Mouse (Mus musculus): Measurements from ENCODE around the gene Pla2g6.

Gene Pla2g6

DNA sequence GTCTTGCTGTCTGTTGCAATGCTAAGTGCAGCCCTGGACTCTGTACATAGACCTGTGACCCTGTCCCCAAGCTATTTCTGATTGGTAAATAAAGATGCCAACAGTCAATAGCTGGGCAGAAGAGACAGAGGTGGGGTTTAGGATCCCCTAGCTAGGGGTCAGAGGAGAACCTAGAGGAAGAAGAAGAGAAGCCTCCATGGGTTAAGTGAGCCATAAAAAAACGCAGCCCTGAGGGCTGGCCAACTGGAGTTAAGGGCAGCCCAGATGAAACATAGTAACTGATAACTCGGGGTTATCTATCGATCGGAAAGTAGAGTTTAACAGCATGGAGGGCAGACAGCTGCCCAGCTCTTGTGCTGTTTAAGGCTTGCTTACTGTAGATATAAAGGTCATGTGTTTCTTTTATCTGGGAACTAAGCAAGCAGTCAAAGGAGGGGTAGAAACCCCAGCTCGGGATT, 6.4 kb downstream of the Pla2g6 start:
- DNase-seq = no peak

DNA sequence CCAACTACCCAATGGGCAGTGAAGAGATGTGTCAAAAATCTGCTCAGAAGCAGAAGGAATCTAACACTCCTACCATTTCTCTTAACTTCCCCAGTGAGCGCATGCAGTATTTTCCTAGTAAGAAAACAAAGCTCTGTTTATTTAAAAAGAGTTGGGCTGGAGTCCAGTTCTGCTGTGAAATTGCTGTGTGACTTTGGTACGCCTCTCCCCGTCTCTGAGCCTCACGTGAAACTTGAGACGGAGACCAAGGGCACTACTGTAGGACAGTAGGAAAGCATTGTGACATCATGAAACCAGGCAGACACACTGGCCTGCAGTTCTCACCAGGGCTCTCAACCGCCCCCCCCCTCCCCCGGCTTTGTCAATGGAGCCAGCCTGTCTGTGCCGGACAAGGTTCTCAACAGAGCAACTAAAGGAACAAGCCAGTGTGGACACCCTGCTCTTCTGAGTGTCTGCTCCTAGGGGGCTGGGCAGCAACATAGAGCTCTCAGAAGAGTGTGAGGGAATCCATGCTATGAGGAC, 14.3 kb downstream of the Pla2g6 start:
- no peak for DNase-seq

DNA sequence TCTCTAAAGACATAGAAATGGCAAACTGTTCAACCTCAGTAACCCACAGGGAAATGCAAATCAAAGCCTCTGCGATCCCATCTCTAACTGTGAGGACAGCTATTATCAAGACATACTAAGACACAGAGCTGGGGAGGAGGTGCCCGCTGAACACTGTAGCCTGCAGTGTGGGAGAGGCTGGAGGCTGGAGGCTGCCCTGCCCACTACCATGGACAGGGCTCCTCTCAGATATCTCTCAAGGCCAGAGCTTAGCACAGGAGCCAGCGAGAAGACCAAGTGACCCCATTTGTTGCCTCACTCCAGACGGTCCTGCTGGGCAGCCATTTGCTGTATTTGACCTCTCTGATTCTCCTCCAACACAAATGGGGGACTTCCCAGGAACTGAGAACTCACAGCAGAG, 20.3 kb downstream of the Pla2g6 start:
- no peak for DNase-seq

DNA sequence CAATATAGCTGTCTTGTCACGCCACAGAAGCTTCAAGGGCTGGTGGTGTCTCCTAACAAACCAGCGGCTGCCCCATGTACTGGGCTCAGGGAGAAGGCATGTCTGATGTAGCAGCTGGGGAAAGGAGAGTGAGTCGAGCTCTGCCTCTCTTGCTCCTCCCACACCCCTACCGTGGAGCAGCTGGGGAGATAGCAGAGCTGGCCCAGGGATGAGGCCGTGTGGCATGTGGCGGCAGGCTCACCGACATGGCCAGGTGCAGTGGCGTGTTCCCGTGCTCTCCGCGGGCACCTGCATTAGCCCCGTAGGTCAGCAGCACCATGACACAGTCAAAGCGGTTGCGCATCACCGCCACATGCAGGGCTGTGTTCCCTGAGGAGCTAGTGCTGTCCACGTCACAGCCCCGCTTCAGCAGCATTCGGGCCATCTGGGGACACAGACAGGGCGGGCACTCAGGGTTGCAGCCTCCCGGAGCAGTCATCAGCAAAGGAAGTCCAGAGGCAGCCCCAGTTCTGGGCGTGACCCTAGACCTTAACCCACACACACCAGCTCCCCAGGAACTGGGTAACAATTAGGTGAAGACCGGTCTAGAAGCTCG, 22.1 kb downstream of the Pla2g6 start:
- no peak for DNase-seq

DNA sequence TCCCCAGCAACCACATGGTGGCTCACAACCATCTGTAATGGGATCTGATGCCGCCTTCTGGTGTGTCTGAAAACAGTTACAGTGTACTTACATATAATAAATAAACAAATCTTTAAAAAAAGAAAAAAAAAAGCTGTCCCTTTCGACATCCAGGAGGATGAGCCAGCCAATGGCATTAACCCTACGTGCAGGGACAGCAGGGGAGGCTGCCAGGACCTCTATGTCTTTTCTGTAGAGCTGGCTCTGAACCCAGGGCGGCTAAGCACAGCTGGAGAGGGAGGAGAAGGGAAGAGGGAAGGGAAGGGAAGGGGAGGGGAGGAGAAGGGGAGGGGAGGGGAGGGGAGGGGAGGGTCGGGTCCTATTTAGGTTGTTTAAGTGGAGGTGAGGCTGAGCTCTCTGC, 23.4 kb downstream of the Pla2g6 start:
- DNase-seq = no peak

DNA sequence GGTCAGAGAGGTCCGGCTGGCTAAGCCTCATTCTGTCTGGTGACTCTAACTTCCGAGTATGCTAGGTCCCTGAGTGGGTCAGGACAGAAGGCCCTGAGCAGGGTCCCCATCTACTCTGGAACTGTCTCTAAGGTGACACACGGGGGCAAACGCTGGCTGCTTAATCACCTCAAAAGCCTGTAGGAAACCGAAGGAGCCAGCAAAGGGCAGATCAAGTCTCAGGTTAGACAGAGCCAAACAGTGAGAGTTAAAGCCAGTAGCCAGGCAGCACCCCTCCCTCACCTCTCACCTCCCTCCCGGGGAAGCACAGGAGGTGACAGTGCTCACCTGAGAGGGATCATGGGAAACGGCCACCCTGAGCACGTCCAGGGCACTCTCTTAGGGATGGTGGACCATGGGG, 24.5 kb downstream of the Pla2g6 start:
- DNase-seq = no peak

DNA sequence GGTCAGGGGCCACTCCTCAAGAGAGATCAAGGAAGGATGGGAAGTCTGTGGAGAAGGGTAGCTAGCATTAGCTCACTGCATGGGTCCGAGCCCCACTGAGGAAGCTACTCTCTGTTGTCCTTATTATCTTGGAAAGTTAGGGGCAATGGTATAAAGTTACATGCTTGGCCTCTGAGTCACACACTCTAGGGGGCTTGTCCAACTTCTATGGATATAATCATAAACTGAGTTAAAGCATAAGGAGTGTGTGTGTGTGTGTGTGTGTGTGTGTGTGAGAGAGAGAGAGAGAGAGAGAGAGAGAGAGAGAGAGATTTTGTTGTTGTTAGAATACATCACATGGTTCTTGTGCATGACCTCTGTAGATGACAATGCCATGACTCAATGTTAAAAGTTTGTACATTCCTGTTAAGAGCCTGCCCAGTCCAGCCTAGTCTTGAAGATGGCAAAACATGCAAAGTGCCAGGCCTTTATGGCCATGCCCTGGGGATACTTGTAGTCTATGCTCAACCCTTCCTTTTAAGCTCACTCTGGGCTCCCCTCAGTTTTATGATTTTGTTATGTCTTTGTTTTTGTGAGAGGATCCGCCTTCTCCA, 28.5 kb downstream of the Pla2g6 start:
- DNase-seq = no peak

DNA sequence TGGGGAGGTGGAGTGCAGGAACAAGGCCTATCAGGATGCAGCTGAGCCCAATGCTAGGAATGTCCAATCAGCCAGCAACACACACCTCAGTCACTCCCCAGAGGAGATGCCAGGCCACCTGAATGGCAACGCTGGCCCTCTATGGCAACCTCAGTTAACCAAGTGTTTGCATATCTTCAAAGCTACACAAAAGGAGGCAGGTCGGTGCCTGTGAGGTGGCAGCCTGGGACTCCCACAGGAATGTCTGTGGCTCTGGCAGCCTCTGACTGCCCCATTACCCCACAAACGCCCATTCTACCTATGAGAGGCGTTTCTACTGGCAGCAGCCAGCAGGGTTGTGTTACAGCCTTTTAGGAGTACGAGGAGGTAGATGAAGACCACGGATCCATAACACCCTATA, 29.6 kb downstream of the Pla2g6 start:
- no peak for DNase-seq

DNA sequence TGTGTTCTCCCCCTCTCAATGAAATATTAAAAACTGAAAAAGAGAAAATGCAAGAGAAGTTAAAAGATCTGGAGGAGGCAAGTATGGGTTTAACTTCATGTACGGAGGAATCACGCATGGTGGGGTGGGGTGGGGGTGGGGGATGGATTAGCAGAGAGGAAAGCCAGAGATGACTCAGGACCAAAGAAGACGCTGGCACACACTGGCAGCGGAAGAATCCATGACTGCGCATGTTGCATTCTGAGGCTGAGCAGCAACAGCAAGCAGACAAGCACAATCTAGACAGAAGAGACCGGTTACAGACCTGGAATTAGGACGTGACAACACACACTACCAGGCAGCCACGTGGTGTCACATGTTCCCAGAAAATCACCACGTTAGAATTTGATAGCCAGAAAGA, 35.4 kb downstream of the Pla2g6 start:
- DNase-seq = no peak

DNA sequence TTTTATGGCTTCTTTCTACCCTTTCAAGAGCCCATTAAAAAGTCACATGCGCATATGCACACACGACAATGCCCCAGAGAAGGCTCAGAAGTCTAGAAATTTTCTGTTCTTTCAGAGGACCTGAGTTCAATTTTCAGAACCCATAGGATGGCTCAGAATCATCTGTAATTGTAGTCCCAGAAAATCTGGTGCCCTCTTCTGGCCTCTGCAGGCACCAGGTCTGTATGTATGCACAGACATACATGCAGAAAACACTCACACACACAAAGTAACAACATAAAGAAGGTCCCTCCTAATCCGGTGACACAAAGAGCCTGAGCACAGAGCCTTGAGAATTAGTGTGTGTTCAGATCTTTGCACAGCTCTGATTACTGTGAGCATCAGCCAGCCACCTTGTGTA, 37.9 kb downstream of the Pla2g6 start:
- no peak for DNase-seq

DNA sequence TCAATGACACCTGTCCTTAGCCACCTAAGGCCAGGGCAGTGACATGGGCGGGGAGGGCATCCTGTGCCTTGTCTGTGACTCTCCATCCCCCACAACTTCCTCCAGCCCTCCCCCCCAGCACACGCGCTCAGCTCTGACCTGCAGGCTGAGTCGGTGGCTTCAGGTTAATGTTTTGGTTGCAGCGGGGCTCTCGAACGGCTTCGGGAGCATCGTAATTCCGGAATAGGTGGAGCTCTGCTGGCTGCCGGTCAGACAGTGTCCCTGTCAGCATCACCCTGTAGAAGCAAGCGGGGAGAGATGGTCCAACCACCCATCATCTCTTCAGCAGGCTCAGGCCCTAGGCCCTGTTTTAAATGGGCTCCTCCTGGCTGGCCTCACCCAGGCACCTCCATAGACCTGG, 38.7 kb downstream of the Pla2g6 start:
- no peak for DNase-seq

DNA sequence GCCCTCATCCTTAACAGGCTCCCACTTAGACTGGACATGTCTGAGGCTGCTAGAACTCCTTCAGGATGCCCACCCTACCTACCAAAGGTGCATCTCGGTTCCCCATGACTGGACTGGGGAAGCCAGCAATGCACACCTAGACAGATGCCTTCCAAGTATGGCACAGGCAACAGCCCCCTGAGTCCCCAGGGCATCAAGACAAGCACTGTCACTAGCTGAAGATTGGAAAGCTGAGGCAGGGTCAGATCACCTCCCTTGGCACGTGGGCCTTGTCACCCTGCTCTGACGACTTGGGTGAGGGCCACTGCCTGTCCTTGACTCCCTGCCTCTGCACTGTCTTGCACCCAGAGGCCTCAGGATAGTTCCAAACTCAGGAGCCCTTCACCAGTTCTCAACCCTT, 39.8 kb downstream of the Pla2g6 start:
- DNase-seq = no peak

DNA sequence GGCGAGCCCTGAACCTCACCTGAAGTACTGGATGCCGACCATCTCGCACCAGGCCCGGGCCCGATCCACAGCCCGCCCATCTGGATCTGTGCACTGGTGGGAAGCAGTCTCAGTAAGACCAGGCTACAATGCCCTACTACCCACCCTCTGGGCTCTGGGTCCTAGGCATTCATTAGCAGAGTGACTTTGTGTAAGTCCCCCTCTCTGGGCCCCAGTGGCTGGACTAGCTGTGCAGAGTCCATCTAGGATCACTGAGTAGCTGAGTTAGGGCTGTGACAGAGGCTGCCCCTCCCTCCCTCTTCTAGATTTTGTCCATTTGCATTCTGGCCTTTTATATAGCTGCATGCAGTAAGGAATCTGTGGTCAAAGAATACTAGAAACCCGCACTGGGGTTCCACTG, 41.1 kb downstream of the Pla2g6 start:
- DNase-seq = no peak

DNA sequence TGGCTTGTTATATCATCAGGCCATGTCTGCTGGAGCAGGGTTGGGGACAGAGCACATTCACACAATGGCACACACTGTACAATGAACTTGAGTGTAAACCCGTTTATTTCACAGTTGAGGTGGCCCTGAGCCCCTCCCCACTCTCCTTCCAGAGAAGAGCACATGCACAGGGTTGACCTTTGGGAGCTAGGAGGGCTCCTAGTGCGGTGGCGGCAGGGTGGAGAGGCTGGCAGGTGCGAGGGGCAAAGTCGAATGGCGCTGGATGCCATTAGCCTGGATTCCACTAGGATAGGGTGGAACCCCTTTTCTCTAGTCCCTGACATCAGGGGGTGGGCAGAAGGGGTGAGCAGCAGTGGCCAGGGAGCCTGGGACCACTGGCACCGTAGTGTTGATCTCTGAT, 42.0 kb downstream of the Pla2g6 start:
- DNase-seq = no peak

DNA sequence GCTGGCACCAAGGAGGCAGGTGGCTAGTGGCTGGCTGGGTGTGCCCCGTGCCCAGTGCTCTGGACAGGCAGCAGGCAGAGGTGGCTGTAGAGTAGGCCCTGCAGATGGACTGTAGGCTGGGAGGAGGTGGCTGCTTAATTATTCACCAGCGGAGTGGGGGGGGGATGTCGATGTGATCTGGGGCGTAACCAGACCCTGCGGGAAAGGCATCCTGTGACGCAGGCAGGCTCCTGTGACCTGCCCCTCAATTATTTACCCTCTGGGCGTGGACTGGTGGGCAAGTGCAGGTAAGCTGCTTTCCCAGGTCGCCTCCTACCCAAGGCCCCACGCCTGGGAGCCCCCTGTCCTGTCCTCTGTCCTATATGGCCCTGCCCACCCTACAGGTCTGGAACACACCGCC, 42.8 kb downstream of the Pla2g6 start, which contains the start of gene Baiap2l2:
Gene Baiap2l2, minus strand, starts transcription at position 139 of the 400 bp plus-strand sequence.
- DNase-seq = no peak

DNA sequence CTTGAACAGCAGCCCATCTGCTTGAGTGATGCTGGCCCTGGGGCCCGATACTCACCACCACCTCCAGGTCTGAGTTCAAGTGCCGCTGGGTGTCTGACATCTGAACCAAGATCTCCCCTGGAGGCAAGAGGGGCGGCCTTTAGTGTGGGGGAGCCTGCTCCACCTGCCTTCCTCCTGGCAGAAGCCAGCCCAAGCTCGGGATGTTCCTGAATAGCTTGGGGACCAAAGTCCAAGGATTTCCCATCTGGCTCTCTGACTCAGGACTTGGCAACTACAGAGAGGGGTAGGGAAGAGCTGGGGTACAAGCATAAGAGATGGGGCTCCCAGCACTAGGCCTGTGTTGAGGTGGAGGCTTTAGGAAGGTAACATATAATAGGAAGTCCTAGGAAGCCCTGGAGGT, 44.8 kb downstream of the Pla2g6 start:
- DNase-seq = no peak

DNA sequence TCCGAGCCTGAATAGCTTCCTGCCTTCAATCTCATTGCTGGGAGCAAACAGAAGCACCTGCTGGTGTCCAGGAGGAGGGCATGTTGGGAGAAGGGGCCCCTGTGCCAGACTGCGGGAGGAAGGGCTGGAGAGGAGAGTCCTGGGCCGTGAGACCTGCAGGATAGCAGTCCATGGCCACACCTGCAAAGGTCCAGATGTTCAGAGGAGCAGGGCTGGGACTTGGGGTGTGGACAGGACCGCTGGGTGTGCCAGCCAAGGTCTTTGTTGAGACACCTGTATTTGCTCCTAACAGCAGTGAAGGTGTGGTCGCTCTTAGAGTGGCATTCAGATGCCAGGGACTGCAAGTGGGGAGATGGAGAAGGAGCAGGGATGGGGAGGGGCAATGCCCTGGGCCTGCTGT, 45.8 kb downstream of the Pla2g6 start:
- DNase-seq = no peak

DNA sequence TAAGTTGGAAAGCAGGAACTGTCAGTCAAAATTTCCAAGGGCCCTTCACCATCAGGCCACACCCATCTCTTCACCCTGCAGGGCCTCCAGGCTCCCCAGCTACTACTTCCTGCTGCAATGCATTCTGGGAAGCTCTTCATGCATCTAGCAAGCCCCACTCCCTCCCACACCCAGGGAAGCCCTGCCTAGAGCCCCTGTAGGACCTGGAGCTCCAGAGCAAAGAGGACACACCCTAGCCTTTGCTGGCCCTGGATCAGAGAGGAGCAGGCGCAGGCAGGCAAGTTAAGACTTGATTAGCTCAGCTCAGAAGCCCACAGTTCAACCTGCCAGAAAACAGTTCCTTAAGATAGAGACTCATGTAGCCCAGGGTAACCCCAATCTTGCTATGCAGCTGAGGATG, 46.8 kb downstream of the Pla2g6 start:
- DNase-seq = no peak

DNA sequence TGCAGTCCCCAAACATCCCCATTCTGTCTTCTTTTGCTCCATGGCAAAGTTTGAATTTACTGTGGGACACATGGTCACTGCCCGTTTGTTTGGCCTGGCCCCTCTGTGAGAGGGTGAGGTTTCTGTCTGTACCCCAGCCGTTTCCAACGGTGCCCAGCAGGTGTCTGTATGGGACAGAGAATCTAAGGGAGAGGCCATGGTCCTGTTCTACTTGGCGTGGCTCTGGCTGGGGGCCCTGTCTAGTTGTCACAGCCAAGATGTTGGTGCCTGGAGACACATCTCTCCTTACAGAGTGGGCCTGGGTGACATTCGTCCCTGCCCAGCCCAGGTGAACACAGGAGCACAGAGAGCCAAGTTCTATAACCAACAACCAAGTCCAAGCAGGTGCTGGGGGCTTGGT, 47.3 kb downstream of the Pla2g6 start:
- no peak for DNase-seq

DNA sequence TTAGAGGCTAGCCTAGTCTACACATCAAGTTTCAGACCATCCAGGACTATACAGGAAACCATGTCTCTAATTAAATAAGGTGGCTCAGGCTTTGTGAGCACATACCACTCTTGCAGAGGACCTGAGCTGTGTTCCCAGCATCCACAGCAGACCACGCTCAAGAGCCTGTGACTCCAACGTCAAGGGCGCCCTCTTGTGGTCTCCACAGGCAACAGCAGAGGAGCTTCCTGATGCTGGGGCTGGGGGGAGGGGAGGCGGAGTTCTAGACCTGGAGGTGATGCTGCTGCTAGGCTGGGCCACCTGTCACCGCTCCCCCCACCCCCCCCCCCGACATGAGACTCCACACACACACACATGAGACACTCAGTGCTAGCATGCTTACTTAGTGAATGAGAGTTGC, 48.0 kb downstream of the Pla2g6 start:
- DNase-seq = no peak

DNA sequence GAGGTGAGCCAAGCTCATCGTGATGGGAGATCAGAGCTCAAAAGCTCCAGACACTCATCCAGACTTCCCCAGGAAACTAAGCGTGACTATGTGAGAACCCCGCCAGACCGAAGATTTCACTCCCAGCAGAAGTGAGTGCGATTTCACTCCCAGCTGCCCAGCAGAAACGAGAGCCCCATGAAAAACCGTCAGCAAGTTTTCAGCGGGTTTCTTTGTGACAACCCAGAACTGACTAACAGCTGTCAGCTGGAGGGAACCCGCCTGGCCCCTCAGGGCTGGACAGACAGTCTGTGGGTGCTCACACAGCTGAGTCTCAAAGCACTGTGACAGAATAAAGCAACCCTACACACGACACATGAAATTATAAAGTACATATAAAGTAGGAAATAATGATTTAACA, 50.5 kb downstream of the Pla2g6 start:
- DNase-seq = no peak

DNA sequence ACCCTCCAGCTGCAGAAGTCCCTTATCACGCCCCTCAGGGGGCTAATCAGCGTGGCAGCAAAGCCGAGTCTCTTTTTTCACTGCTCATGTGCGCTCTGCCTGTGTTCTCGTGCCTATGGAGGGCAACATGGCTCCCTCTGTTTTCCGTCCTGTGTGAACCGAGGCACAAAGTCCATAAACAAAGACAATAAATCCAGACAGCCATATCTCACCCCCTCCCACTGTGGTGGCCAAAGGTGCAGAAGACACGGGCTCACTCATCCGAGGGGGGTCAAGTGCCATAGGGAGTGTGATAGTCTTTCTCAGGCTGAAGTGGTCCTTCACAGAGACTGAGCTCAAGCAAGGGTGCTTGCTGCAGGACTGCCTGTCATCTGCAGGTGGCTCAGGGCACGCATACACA, 55.2 kb downstream of the Pla2g6 start:
- no peak for DNase-seq

DNA sequence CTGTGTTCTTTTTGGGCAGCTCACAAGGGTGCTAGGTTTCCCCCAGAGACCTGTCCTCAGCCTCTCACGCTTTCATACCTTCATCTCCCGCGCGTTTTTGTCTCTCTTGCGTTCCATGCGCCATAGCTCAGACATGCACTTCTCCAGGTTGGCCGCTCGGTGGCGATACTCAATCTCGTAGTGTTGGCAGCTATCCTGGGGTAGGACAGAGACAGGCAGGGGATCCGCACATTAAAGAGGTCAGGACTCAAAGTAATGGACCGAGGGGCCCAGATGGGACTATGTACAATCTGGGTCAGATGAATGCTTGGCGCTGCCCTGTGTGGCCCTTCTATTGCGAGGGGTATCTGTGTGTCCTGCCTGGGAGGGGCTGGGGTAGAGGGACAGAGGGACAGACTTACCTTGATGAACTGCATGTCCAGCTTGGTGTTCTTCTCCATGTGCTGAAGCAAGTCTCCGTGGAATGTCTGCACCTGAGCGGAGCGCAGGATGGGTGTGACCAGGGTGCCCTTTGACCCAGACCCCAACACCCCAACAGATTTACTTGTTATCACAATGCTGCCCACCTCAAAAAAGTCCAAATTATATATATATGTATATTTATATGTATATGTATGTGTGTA, 57.0 kb downstream of the Pla2g6 start:
- DNase-seq = no peak

DNA sequence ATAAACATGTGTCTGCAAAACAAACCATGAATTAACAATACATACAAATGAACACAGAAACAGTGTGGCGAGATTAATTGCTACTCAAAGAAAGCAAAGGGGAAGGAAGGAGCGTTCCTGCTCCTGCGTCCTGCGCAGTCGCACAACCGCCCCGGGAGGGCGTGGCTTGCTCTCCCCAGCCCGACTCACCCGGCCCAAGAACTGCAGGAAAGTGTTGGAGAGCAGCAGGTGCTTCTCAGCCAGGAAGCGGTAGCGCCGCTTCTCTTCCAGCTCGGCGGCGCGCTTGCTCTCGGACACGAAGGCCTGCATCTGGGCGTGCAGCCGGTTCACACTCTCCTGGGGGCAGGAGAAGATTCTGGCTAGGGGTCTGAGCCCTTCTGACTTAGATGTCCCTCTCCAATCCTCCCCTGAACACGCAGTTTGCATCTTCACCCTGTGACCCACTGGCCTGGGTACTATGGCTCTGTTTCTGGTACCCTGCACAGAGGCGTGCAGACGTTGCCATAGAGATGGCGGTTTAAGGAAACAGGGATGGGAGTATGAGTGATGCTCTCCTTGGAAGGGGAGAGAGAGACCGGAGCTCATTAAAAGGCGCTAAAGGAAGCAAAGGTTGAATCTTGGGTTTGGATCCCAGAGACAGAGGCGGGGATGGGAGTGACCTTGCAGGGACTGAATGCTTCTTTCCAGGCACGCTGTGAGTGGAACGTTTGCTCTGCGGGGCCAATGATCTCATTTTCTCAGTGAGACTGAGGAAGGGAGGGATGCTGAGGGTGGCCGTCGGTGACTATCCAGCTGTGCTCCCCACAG, 57.7 kb downstream of the Pla2g6 start:
- DNase-seq = no peak
